21 mouse cellular contexts compared by ENCODE assay signal in genomic region chr11:90126289-90126688, GRCm38 (mm10).
DNase-seq lines count a peak whose midpoint lies in the region; ATAC-seq and TF ChIP-seq lines count a peak whose summit lies in the region.
"Had no signal": no experiment of that assay in that cellular context is flagged by ENCODE, and none has a peak within 500 bp of the region (broad histone marks: within the 10 kb centered on the region; RNA-seq: fewer than 3 reads in every experiment).

No protein-coding gene starts in this region.

- TF ChIP-seq EP300 in CH12.LX (IDR thresholded peaks at IDR 0.05; ENCODE audit: low read length): no peak

- no peak for TF ChIP-seq CTCF in lung, embryonic 14.5 days (IDR thresholded peaks at IDR 0.05; ENCODE audit: low read depth)
- TF ChIP-seq CTCF in CH12.LX (conservative IDR thresholded peaks at IDR 0.05 in 1 of 2, IDR thresholded peaks at IDR 0.05 in 1 of 2; ENCODE audit: low read depth in 2 of 2, low read length in 2 of 2): no peak

- H3K36me3 ChIP-seq in lung, embryonic 14.5 days (ENCODE audit: insufficient read depth): no peaks in the 10 kb centered on the region
- H3K36me3 ChIP-seq in CH12.LX (replicated peaks in 1 of 2; ENCODE audit: control insufficient read depth in 1 of 2, insufficient read depth in 1 of 2, low read length in 1 of 2): no peaks in the 10 kb centered on the region
- H3K36me3 ChIP-seq: embryonic facial prominence, embryonic 10.5 days; embryonic facial prominence, embryonic 12.5 days; forebrain, embryonic 15.5 days; G1E had no signal

- no peaks in the 10 kb centered on the region for H3K27me3 ChIP-seq in lung, embryonic 14.5 days (ENCODE audit: insufficient read depth, low read length)
- H3K27me3 ChIP-seq in CH12.LX (replicated peaks): no peaks in the 10 kb centered on the region
- H3K27me3 ChIP-seq: embryonic facial prominence, embryonic 12.5 days; forebrain, embryonic 13.5 days; forebrain, embryonic 15.5 days had no signal

- H3K79me2 ChIP-seq in CH12.LX (replicated peaks; ENCODE audit: control insufficient read depth, extremely low read depth, insufficient read depth, poor library complexity, severe bottlenecking): no peaks in the 10 kb centered on the region

- dilution Hi-C loops in CH12.LX (cut with MboI; ENCODE audit: extremely low pct_ligation_motif_present, extremely low pct_unique_long_range_greater_than_20kb, low sequenced_read_pairs): no loop called here

- WGBS in lung, embryonic 14.5 days: 56% methylated on average over 4 of the region's 4 CpGs

- no peak for TF ChIP-seq POLR2A in CH12.LX (IDR thresholded peaks at IDR 0.05; ENCODE audit: low read depth, low read length)

- no peak overlapping the region for H3K4me3 ChIP-seq in lung, embryonic 14.5 days (ENCODE audit: low read depth, low read length)
- H3K4me3 ChIP-seq in CH12.LX (replicated peaks in 1 of 3; ENCODE audit: low read depth in 2 of 3, low read length in 2 of 3, poor library complexity in 1 of 3): no peak overlapping the region
- H3K4me3 ChIP-seq: embryonic facial prominence, embryonic 10.5 days; embryonic facial prominence, embryonic 12.5 days; forebrain, embryonic 13.5 days; forebrain, embryonic 15.5 days had no signal

- DNase-seq in lung, embryonic 14.5 days: peak; percentile 48
- DNase-seq in lung, postnatal 36 days: no peak
- DNase-seq in lung, postnatal 10 days: peak; percentile 10
- no peak for DNase-seq in lung, postnatal 25 days (ENCODE audit: low spot score)
- no peak for DNase-seq in CH12.LX (ENCODE audit: extremely low read depth)
- DNase-seq: adrenal gland, adult 8-10 months; adrenal gland, postnatal 14 days; adrenal gland, postnatal 36 days; cerebellum, adult 11-12 months; cerebellum, adult 2 months; cerebellum, adult 9-10 months; cerebellum, postnatal 10 days; cerebellum, postnatal 25 days had no signal

- in situ Hi-C loops in CH12.LX (cut with MboI; ENCODE audit: low pct_ligation_motif_present, low pct_unique_long_range_greater_than_20kb, low sequenced_read_pairs): no loop called here

- H3K4me2 ChIP-seq in lung, embryonic 14.5 days: no peak overlapping the region
- peak overlapping the region; percentile 7; the same call in 1 of the 2 replicates for H3K4me2 ChIP-seq in CH12.LX (ENCODE audit: insufficient read depth, low read depth, poor library complexity, severe bottlenecking)
- H3K4me2 ChIP-seq: embryonic facial prominence, embryonic 12.5 days; forebrain, embryonic 13.5 days; forebrain, embryonic 15.5 days had no signal

- no peak for TF ChIP-seq RAD21 in CH12.LX (IDR thresholded peaks at IDR 0.05; ENCODE audit: low read depth, low read length)

- peaks cover 18% of the 10 kb centered on the region; the same call in 1 of the 2 replicates for H3K4me1 ChIP-seq in lung, embryonic 14.5 days (ENCODE audit: insufficient read depth)
- no peaks in the 10 kb centered on the region for H3K4me1 ChIP-seq in CH12.LX (ENCODE audit: control insufficient read depth in 1 of 2, insufficient read depth in 2 of 2)

- no peaks in the 10 kb centered on the region for H3K9me3 ChIP-seq in lung, embryonic 14.5 days (ENCODE audit: low read depth, low read length)
- H3K9me3 ChIP-seq in CH12.LX (replicated peaks; ENCODE audit: low read length): no peaks in the 10 kb centered on the region
- H3K9me3 ChIP-seq: embryonic facial prominence, embryonic 10.5 days; embryonic facial prominence, embryonic 12.5 days; forebrain, embryonic 13.5 days; forebrain, embryonic 15.5 days had no signal

- H3K27ac ChIP-seq in lung, embryonic 14.5 days (ENCODE audit: low read depth): no peak overlapping the region
- no peak overlapping the region for H3K27ac ChIP-seq in CH12.LX (ENCODE audit: insufficient read depth, low read depth)
- H3K27ac ChIP-seq: embryonic facial prominence, embryonic 10.5 days; embryonic facial prominence, embryonic 12.5 days; forebrain, embryonic 13.5 days; forebrain, embryonic 15.5 days had no signal

- H3K9ac ChIP-seq in lung, embryonic 14.5 days: no peak overlapping the region
- no peak overlapping the region for H3K9ac ChIP-seq in CH12.LX (ENCODE audit: insufficient read depth, low read depth)
- H3K9ac ChIP-seq: embryonic facial prominence, embryonic 12.5 days; forebrain, embryonic 13.5 days; forebrain, embryonic 15.5 days had no signal

- no peak for ATAC-seq in lung, embryonic 14.5 days (ENCODE audit: insufficient read depth)
- no peak for ATAC-seq in megakaryocyte-erythroid progenitor cell, adult 5-6 weeks (replicated peaks; ENCODE audit: low FRiP score, low TSS enrichment, poor library complexity, severe bottlenecking)
- ATAC-seq: activated CD4-positive, CD25-positive, alpha-beta regulatory T cell, adult 4 months; forebrain, embryonic 13.5 days; forebrain, embryonic 15.5 days; Patski had no signal

TF ChIP-seq in CH12.LX, 34 proteins besides CTCF, POLR2A, EP300 and RAD21:
- TF ChIP-seq POLR2AphosphoS2 (IDR thresholded peaks at IDR 0.05; ENCODE audit: low read depth, low read length): no peak
- no peak for TF ChIP-seq USF1 (IDR thresholded peaks at IDR 0.05; ENCODE audit: low read depth, low read length)
- TF ChIP-seq RCOR1 (conservative IDR thresholded peaks at IDR 0.05; ENCODE audit: low read depth, low read length): no peak
- TF ChIP-seq BHLHE40 (IDR thresholded peaks at IDR 0.05; ENCODE audit: low read depth, low read length): no peak
- no peak for TF ChIP-seq ZC3H11A (IDR thresholded peaks at IDR 0.05; ENCODE audit: low read depth, low read length)
- TF ChIP-seq UBTF (IDR thresholded peaks at IDR 0.05; ENCODE audit: low read depth, low read length): no peak
- no peak for TF ChIP-seq MEF2A (IDR thresholded peaks at IDR 0.05; ENCODE audit: borderline replicate concordance, low read depth, low read length)
- TF ChIP-seq MYC (IDR thresholded peaks at IDR 0.05; ENCODE audit: low read depth, low read length): no peak
- TF ChIP-seq NRF1 (IDR thresholded peaks at IDR 0.05; ENCODE audit: low read depth, low read length): no peak
- TF ChIP-seq ZKSCAN1 (IDR thresholded peaks at IDR 0.05; ENCODE audit: borderline replicate concordance, low read depth, low read length): no peak
- no peak for TF ChIP-seq ZMIZ1 (IDR thresholded peaks at IDR 0.05; ENCODE audit: low read depth, low read length)
- TF ChIP-seq TBP (conservative IDR thresholded peaks at IDR 0.05; ENCODE audit: low read depth, low read length): no peak
- no peak for TF ChIP-seq MAFK (IDR thresholded peaks at IDR 0.05; ENCODE audit: insufficient replicate concordance, low read length)
- no peak for TF ChIP-seq SMC3 (IDR thresholded peaks at IDR 0.05; ENCODE audit: low read depth, low read length)
TF ChIP-seq in CH12.LX: peak in this region for 0.

Comparison
In these comparisons a context has a peak if more than half of its experiments do, and no peak if none do; other contexts are left out.
1. DNase-seq: peak in lung, embryonic 14.5 days (single experiment) and lung, postnatal 10 days (single experiment); none in lung, postnatal 36 days (single experiment), lung, postnatal 25 days (single experiment) and CH12.LX (single experiment).